Mouse (Mus musculus) ES-E14 (cell line): ENCODE results near the gene Nell2. TPM values are rescaled to one million over a fixed set of nuclear protein-coding genes. Genes with fewer than 3 reads are reported as not detected.

Experiments
- DNase-seq: peaks from one replicate; pipeline ENCODE4 v3.0.0-alpha.2; 2013; ENCODE audit warnings: low read depth, low spot score
- H3K27ac ChIP-seq: 2 replicates; pipeline ENCODE4 v1.5.1; 2012; ENCODE audit warnings: low read depth, mild to moderate bottlenecking, low read length, moderate library complexity, mixed read lengths; ENCODE audit not compliant: poor library complexity, insufficient read depth, severe bottlenecking
- H3K36me3 ChIP-seq: 2 replicates; pipeline ENCODE4 v1.6.1; 2012; ENCODE audit warnings: mild to moderate bottlenecking, low read length, moderate library complexity, mixed read lengths; ENCODE audit not compliant: control insufficient read depth, poor library complexity, insufficient read depth, severe bottlenecking
- H3K4me1 ChIP-seq, 2 experiments: fragments of 150-350 bp in 1 of 2; sonication (generic) in 1 of 2; 2 replicates each; pipeline ENCODE4 v1.6.1; 2012; ENCODE audit warnings: low read length in 2 of 2, mild to moderate bottlenecking in 1 of 2, mixed read lengths in 1 of 2; ENCODE audit not compliant: control insufficient read depth in 2 of 2, insufficient read depth in 2 of 2, poor library complexity in 1 of 2
- H3K4me3 ChIP-seq, 2 experiments: fragments of 150-350 bp in 1 of 2; sonication (generic) in 1 of 2; 2 replicates each; pipeline ENCODE4 v1.5.1; 2012; ENCODE audit warnings: low read length in 2 of 2, low read depth in 1 of 2, mild to moderate bottlenecking in 1 of 2, mixed read lengths in 1 of 2; ENCODE audit not compliant: insufficient read depth in 1 of 2, poor library complexity in 1 of 2, severe bottlenecking in 1 of 2
- H3K9ac ChIP-seq: 2 replicates; pipeline ENCODE4 v1.6.1; 2012; ENCODE audit warnings: low read depth, mild to moderate bottlenecking, low read length, mixed read lengths; ENCODE audit not compliant: poor library complexity, insufficient read depth, severe bottlenecking
- H3K9me3 ChIP-seq: fragments of 150-350 bp; sonication (generic); 2 replicates; pipeline ENCODE4 v1.6.1; 2012; ENCODE audit warnings: low read depth, mild to moderate bottlenecking, low read length; ENCODE audit not compliant: control insufficient read depth, insufficient read depth
- CHD2 ChIP-seq: IDR thresholded peaks from 2 replicates; pipeline ENCODE4 v1.6.1; 2014; ENCODE audit warnings: mild to moderate bottlenecking, low read depth, low read length, inconsistent platforms
- HCFC1 ChIP-seq: IDR thresholded peaks from 2 replicates; pipeline ENCODE4 v1.6.1; 2012; ENCODE audit warnings: low read length, inconsistent platforms, borderline replicate concordance; ENCODE audit not compliant: insufficient read depth
- MAFK ChIP-seq: IDR thresholded peaks from 2 replicates; pipeline ENCODE4 v1.6.1; 2014; ENCODE audit warnings: mild to moderate bottlenecking, low read depth, low read length, inconsistent platforms; ENCODE audit not compliant: insufficient read depth
- ZC3H11A ChIP-seq: IDR thresholded peaks from 2 replicates; pipeline ENCODE4 v1.6.1; 2012; ENCODE audit warnings: low read depth, mild to moderate bottlenecking, inconsistent platforms, low read length, borderline replicate concordance
- ZNF384 ChIP-seq: IDR thresholded peaks from 2 replicates; pipeline ENCODE4 v1.6.1; 2012; ENCODE audit warnings: low read depth, low read length, inconsistent platforms
- in situ Hi-C, 2 experiments: fragments of 600-800 bp; cut with MboI; formaldehyde crosslinking; loops; one replicate each; pipeline ENCODE4 v1.15.1; 2025; ENCODE audit warnings: low sequenced_read_pairs in 2 of 2, inconsistent platforms in 1 of 2; ENCODE audit not compliant: unreplicated experiment in 2 of 2
- total RNA-seq: library from RNA; depleted of rRNA; stranded (reverse); fragments of 300-350 nt; gene quantifications from 2 replicates; pipeline ENCODE4 v1.2.3, GENCODE M21; 2012

Gene Nell2
- total RNA-seq, 1 experiment = 3.4 TPM

- no peak for TF ChIP-seq ZNF384
- Histone ChIP-seq H3K9me3 (no peaks in the 10 kb centered on the region), H3K9ac (no peak overlapping the region), H3K4me3 (no peak overlapping the region), H3K27ac (no peak overlapping the region), H3K4me1 (no peaks in the 10 kb centered on the region), H3K36me3 (no peaks in the 10 kb centered on the region)
- no peak for DNase-seq
- in situ Hi-C loops = no loop called here
Observed at GRCm38 (mm10) chr15:95430000-95430399, 98.4 kb downstream of the Nell2 start.

- no peaks in the 10 kb centered on the region for H3K9me3 ChIP-seq
- no peak overlapping the region for H3K27ac ChIP-seq
Observed at GRCm38 (mm10) chr15:95428003-95428663, 100.2 kb downstream of the Nell2 start.

GRCm38 (mm10) chr15:95425085-95425484 lies 103.3 kb downstream of the Nell2 start:
- Histone ChIP-seq H3K4me1 (no peaks in the 10 kb centered on the region), H3K27ac (no peak overlapping the region), H3K9me3 (no peaks in the 10 kb centered on the region), H3K36me3 (no peaks in the 10 kb centered on the region), H3K4me3 (no peak overlapping the region), H3K9ac (no peak overlapping the region)
- TF ChIP-seq CHD2 (no peak), HCFC1 (no peak), ZNF384 (no peak), ZC3H11A (no peak), MAFK (no peak)
- in situ Hi-C loops = no loop called here
- no peak for DNase-seq

More at GRCm38 (mm10) chr15:95428003-95428663, 100.2 kb downstream of the Nell2 start:
- Histone ChIP-seq H3K36me3 (no peaks in the 10 kb centered on the region), H3K4me3 (no peak overlapping the region), H3K9ac (no peak overlapping the region), H3K4me1 (no peaks in the 10 kb centered on the region)
- in situ Hi-C loops = no loop called here
- no peak for DNase-seq
- TF ChIP-seq HCFC1 = no peak
- no peak for TF ChIP-seq ZNF384
- no peak for TF ChIP-seq MAFK
- TF ChIP-seq CHD2 = no peak

- Histone ChIP-seq H3K4me1 (no peaks in the 10 kb centered on the region), H3K36me3 (no peaks in the 10 kb centered on the region), H3K9me3 (no peaks in the 10 kb centered on the region), H3K4me3 (no peak overlapping the region), H3K27ac (no peak overlapping the region), H3K9ac (no peak overlapping the region)
- in situ Hi-C loops = no loop called here
- no peak for DNase-seq
- TF ChIP-seq CHD2 (no peak), MAFK (no peak), ZNF384 (no peak), HCFC1 (no peak), ZC3H11A (no peak)
Observed at GRCm38 (mm10) chr15:95422226-95422950, 106.0 kb downstream of the Nell2 start.

DNA sequence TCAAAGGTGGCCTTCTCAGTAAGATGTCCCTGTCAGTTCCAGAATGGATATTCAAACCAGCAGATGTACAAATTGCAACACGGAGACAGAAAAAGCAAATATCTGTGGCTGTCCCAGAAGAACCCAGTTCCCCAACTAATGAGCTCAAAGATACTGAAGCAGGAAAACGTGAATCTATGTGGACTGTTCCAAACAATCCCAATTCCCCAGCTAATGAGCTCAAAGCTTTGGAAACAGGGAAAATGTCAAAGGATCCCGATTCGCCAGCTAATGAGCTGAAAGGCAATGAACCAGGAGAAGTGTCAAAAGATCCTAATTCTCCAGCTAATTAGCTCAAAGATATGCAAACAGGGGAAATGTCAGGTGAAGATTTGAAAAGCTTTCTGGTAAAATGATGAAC lies 109.7 kb downstream of the Nell2 start:
- no peak overlapping the region for H3K4me3 ChIP-seq
- no peak for DNase-seq
- TF ChIP-seq ZC3H11A = no peak
- no peak for TF ChIP-seq MAFK
- no peak for TF ChIP-seq ZNF384
- no peak for TF ChIP-seq CHD2
- no peak for TF ChIP-seq HCFC1
- in situ Hi-C loops = no loop called here
- H3K4me1 ChIP-seq = no peaks in the 10 kb centered on the region
- H3K9me3 ChIP-seq = no peaks in the 10 kb centered on the region
- H3K36me3 ChIP-seq = no peaks in the 10 kb centered on the region
- H3K27ac ChIP-seq = no peak overlapping the region
- H3K9ac ChIP-seq = no peak overlapping the region
